Mouse (Mus musculus): ENCODE measurements around the gene Nfasc.
A peak's percentile ranks its signal among the peaks of the same experiment; 100 is the strongest.

The Nfasc gene

DNA sequence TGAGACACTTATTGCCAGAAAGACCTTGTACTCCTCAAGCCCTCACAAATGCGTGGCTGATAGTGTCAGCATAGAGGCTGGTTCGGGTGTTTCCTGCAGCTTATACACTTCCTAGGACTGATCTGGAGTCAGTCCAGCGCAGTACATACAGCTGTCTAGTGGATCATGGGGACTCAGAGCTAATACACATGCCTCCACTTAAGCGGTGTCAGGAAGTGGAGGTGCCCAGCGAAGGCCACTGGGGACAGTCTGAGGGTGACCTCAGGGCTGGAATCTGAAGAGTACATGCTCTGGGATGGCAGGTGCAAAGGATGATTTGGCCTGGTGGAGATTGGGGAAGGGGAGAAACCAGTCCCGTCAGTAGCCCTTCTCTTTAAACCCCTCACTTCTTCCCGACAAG is 200.9 kb downstream of the Nfasc start:
- no peak for DNase-seq (ENCODE audit: low read depth)

GRCm38 (mm10) chr1:132537736-132538135 is 203.9 kb downstream of the Nfasc start:
- no peak for DNase-seq (ENCODE audit: low read depth)

- DNase-seq (ENCODE audit: low read depth): no peak
Measured at GRCm38 (mm10) chr1:132536416-132536815, 205.2 kb downstream of the Nfasc start.

GRCm38 (mm10) chr1:132535541-132535940 is 206.1 kb downstream of the Nfasc start:
- DNase-seq (ENCODE audit: low read depth): no peak

GRCm38 (mm10) chr1:132533840-132534239 is 207.8 kb downstream of the Nfasc start:
- DNase-seq (ENCODE audit: low read depth): no peak

DNA sequence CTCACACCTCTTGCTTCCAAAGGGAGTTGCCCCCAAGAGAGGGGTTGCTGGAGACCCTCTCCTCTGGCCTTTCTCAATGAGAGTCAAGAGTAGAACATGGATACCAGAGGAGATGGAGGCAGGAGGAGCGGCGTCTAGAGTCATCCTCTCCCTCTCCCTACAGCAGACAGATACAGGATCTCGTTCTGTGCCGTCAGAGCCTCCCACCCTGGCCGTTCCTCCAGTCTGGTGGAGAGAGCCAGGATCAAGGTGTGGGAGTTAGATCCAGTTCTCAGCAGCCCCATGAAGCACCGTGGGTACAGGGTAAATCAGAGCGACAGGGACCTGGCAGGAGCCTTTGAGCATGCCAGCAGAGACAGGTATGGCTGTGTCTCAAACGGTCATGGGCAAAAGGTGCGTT is 209.1 kb downstream of the Nfasc start:
- DNase-seq (ENCODE audit: low read depth): no peak

GRCm38 (mm10) chr1:132530631-132531191 is 210.9 kb downstream of the Nfasc start:
- DNase-seq (ENCODE audit: low read depth): no peak

DNA sequence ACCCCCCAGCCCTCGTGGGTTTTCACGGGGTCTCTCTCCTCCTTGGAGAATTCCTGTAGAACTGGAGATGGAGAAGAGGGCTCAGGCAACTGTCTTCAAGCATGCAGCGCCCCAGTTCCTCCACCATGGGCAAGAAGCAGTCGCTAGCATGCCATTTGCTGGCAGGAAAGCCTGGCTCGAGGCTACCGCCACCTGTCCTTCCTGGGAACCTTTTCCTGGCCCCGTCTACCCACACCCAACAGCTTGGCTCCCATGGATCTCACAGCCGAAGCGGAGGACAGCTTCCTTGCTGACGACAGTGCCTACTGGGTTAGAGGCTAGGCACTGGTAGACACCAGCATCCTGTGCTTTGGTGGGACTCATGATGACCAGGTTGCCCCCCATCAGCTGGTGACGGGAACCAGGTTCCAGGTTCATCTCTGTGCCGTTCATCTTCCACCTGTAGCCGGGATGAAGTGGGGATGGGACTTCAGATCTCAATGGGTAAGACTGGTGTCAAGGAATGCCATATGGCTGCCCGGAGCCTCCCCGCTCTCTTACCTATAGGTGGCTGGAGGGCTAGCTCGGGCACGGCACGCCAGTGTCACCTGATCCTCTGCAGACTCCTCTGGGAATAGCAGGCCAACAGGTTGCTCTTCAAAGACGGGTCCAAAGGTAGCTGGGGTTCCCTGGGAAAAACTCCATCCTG is 212.8 kb downstream of the Nfasc start:
- no peak for DNase-seq (ENCODE audit: low read depth)

- DNase-seq (ENCODE audit: low read depth): no peak
Measured at GRCm38 (mm10) chr1:132528071-132528470, 213.5 kb downstream of the Nfasc start.

DNA sequence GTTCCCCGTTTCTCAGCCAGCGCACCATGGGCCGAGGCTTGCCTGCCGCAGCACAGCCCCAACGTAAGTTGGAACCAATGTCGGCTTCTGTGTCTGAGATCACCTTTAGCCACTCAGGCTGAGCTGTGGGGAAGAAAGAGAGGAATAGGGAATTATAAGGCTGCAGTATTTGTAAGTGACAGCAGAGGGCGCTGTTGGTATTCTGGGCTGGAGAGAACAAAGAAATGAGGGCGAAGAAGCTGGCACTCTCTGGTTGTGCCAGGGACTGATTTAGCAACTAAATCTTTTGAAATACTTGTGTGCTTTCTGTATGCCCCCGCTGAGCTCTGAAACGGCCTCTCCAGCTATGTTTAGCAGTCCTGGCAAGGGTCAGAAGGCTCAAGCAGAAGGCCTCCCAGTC is 215.8 kb downstream of the Nfasc start:
- DNase-seq (ENCODE audit: low read depth): peak; percentile 58

GRCm38 (mm10) chr1:132523920-132524319 is 217.7 kb downstream of the Nfasc start:
- peak; percentile 38 for DNase-seq (ENCODE audit: low read depth)

- DNase-seq (ENCODE audit: low read depth): no peak
Measured at GRCm38 (mm10) chr1:132523048-132523447, 218.5 kb downstream of the Nfasc start.

GRCm38 (mm10) chr1:132520764-132521163 is 220.8 kb downstream of the Nfasc start:
- peak; percentile 46 for DNase-seq (ENCODE audit: low read depth)

DNA sequence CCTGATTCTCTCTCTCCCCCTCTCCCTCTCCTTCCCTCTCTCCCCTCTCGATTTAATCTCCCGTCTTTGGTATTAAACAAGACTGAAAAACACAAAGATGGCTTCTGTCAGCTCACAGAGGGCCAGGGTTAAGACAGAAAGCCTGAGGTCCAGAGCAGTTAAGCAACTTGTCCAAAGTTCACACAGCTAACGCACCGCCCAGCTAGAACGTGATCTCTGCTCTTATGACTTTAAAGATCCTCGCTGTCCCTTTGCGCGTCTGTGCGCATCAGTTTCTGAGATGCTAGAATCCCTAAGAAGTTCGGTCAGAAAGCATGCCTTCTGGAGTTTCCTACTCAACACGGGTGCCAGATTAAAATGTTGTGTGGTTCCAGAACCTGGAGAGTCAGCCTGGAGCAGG is 221.9 kb downstream of the Nfasc start:
- no peak for DNase-seq (ENCODE audit: low read depth)

DNA sequence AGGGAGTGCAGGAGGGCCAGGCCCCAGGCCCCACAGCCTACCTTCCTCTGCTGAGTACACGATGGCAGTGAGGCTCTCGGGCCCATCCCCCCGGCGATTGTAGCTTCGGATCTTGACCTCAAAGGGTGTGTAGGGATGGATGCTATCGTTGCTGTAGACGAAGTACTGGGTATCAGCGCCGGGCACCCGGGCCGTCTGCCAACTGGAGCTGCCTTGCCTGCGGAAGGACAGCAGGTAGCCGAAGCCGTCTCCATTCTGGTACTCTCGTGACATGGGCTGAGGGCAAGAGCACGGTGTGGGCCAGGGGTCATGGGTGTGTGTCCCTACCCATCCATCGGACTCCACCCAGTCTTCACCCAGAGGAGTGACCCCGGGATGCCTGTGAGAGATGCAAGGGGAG is 223.0 kb downstream of the Nfasc start:
- no peak for DNase-seq (ENCODE audit: low read depth)

DNA sequence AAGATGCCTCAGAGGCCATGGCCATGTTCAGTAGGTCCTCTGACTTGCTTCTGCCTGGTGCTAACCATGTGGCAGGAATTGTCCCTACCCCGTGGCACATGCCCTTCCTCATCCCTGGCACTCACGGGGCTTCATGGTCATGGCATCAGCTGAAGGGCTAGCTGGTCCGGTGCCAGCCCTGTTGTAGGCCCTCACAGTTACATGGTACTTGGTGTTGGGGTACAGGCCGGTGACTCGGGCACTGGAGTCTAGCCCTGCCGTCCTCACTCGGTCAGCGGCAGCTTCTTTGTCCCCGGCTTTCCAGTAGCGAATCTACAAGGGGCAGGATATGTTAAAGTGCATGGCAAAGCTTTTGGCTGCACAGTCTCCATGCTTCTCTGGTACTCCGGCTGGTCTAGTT is 224.8 kb downstream of the Nfasc start:
- no peak for DNase-seq (ENCODE audit: low read depth)

DNA sequence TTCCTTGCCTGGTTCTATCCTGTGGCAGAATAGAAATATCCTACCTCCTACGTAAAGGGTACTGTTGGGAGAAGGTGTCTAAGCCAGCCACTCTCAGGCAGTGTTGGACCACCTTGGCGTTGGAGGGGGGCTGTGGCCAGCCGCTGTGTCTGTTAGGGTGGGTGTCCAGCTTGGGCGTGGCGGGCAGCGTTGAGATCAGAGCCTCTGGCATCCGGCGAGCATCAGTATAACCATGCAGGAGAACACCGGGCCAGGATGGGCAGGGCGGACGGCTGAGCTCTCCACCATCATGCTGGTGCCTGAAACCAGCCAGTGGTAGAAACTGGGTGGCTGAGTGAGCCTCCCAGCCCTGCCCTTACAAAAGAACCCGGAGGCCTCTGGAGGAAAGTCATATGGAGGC is 226.3 kb downstream of the Nfasc start:
- no peak for DNase-seq (ENCODE audit: low read depth)
